Mouse (Mus musculus): ENCODE measurements around the gene Kcnk1. TPM values are rescaled to one million over a fixed set of nuclear protein-coding genes. Genes with fewer than 3 reads are reported as not detected.

Gene Kcnk1
- total RNA-seq, 1 experiment from 2014 or later = not detected

DNA sequence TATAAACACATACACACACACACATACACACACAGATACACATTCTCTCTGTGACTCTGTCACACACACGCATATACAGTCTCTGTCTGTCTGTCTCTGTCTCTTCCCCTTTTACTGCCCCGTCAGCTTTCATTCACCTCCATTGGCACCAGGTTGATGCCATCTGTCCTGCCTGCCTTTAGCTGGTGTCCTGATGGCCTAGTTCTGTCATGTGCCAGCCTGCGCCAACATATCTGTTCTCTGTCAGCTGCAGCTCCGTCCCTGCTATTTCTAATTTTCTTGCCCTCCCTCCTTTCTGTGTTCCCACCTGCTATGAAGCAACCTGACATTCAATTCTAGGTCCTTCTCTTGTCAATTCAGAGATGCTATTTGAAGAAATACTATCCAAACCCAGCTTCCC, 40.1 kb downstream of the Kcnk1 start:
- ATAC-seq (replicated peaks; ENCODE audit: low read depth, poor library complexity, severe bottlenecking) = no peak

DNA sequence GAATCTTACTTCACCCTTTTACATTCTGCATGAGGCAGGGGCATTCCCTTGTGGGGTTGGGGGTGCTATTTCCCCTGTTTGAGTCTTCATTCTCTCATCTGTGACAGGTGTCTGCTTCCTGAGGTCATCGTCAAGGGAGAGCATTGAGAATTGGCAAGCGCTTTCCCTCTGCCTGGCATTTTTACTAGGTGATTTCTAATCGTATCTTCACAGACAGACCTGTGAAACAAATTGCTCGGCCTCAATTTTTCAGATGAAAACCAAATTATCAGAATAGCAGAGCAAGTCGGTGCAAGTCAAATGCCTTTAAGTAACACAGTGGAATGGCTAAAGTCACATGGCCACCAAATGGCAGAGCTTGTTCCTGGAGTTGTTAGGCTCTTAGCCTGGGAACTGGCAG, 41.4 kb downstream of the Kcnk1 start:
- ATAC-seq (replicated peaks; ENCODE audit: low read depth, poor library complexity, severe bottlenecking) = no peak

DNA sequence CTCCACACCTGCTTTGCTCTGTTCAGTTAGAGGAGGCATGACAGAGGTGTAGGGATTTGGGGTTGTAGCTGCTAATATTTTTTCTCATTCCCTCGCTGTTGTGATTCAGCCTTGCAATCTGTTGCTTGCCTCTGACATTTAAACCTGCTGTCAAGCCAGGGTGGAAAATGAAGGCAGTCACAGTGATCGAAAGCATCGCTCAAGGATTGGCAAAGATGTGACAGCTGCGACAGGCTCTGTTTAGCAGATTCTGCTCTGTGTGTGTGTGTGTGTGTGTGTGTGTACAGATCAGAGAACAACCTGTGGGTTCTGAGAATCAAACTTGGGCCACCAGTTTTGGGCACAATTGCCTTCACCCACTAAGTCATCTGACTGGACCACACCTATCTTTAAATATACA, 50.8 kb downstream of the Kcnk1 start:
- ATAC-seq (replicated peaks; ENCODE audit: low read depth, poor library complexity, severe bottlenecking) = no peak

DNA sequence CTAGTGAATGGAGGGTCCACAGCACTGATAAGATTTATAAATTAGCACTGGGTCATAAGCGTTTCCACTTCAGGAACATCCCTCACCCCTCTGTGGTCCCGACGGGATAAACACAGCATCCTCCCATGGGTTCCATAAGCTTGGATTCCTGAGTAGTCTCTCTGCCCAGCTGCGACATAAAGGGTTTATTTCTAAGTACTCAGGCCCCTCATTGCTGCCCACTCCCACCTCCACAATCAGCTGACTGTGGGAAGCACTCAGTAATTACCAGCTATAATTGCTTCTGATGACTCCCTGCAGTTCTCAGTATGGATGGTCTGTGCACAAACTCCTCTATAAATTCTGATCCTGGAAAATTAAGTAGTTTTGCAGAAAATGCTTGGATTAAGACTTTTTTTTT, 58.9 kb downstream of the Kcnk1 start:
- ATAC-seq (replicated peaks; ENCODE audit: low read depth, poor library complexity, severe bottlenecking) = no peak

DNA sequence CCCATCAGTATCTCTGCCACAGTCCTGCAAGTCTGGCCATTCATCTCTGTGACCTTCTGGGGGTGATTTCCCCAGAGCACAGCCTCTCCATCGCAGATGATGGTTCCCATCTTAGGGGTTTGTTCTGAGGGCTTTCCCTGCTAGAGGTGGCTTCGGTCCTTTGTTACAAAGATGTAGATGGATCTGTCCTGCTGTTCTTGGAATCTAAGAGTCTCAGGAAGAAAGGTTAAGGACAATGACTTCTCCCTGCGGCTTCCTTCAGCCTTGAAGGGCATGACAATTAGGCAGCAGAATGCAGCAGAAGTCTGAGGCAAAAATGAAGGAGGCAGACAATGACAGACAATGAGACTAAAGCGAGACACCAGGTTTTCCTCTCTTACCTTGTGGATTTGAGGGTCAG, 63.9 kb downstream of the Kcnk1 start:
- no peak for ATAC-seq (replicated peaks; ENCODE audit: low read depth, poor library complexity, severe bottlenecking)

DNA sequence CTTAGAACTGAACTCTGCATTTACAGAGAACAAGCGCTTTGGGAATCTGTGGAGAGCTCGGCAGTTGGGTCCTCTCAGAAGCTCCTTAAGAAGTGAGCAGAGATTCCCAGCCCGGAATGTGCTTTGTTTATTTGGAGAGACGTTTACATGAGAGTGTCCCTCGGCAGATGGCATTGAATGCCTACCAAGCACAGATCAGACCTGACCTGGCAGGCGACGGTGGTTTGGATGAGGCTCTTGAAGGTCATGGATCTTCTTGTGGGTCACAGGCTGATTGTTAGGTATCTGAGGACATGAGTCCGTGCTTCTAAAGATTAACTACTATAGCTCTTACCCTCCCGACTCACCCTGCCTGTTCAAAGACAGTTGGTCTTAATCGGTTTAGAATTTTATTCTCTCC, 67.9 kb downstream of the Kcnk1 start:
- no peak for ATAC-seq (replicated peaks; ENCODE audit: low read depth, poor library complexity, severe bottlenecking)

DNA sequence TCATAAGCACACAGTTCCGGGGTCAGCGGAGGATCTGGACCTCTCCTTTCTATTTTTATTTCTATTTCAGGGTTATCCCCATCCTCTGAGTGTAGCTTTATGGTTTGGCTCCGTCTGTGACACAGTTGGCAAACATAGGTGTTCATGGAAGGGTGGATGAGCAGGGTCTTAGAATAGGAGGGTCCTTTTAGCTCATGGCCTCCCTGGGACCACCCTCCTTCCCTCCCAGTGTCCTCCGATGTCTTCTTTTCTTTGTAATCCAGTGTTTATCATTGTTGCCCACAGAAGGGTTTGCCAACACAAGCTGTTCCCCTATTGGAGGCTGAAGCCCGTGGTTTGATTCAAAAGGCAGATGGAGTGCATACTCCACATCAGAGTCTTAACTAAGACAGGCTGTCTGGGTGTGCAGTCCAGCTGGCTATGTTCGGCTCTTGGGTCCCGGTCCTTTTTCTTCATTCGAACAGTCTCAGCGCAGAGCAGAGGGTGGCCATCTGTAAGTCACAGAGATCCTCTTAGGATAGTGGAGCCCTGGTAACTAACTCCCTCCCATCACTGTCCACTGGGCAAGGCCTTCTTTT, 69.0 kb downstream of the Kcnk1 start:
- no peak for ATAC-seq (replicated peaks; ENCODE audit: low read depth, poor library complexity, severe bottlenecking)

DNA sequence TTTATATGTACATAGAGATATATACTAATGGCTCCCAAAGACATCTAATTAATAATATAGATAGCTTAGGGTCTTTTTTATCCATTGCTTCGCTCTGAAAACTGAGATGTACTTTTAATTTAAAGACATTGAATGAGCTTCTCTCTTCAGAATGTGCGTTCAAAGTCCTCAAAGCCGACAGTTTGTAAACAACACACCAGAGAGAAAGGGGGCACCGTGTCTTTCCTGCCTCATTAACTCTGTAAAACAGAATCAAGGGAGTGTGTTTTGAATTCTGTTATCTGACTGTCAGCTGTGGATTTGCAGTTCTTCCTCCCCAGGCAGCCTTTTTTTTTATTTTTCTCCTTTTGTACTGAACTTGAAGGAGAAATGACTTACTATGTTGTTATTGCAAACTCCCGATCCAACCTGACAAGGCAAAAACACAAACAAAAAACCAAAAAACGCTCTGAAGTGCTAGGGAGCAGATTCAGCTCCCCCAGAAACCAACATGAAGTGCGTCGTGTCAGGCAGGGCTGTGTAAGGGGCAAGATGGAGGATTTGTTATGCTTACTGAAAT, 69.7 kb downstream of the Kcnk1 start:
- no peak for ATAC-seq (replicated peaks; ENCODE audit: low read depth, poor library complexity, severe bottlenecking)

DNA sequence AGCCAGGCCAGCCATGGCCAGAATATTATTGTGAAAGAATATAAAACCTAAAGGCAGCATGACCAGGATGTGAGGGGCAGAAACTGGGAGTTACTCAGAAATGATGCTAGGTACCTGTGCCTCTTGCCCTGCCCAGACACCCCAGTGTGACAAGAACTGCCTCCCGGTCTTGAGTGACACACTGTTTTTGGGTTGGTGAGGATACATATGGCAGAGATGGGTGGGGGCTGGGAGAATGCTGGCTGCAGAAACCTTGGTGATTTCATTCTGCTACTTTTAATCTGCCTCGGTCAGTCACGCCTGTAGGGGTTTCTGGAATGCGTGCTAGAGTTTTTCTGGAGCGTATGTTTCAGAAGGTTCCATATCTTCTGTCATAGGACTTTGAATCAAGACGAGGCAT, 72.3 kb downstream of the Kcnk1 start:
- ATAC-seq (replicated peaks; ENCODE audit: low read depth, poor library complexity, severe bottlenecking) = no peak

DNA sequence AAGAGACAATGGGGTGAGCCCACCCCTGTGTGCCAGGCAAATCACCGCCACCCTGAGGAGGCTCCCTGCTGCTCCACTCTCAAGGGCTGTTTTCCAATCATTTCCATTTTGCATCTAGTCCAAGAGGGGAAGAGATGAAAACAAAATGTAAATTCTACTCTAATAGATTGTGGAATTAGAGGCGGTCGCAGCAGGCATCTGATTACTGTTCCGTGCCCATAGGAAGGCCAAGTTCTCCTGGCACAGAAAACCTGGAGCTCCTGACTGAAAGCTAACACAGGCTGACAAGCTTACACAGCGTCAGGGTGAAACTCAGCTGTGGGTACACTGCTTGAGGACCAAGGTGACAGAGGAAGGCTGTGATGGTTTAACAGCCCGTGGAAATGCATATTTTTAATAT, 73.2 kb downstream of the Kcnk1 start:
- ATAC-seq (replicated peaks; ENCODE audit: low read depth, poor library complexity, severe bottlenecking) = no peak

DNA sequence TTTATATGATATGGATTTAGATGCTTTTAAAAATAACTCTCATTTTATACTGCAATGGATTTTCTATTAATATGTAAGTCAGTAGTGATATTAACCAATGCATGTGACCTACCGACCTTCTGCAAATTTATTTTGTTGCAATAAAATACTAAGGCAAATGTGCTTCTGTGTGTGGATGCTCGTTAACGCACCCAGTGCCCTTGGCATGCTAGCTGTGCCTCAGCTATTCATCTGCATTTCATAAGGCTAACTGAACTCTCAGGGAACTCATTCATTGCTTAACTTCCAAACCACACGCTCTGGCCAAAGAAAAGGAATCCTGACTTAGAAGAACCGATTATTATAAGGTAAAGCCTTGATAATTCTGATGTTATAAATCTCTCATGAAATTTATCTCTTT, 77.7 kb downstream of the Kcnk1 start:
- ATAC-seq (replicated peaks; ENCODE audit: low read depth, poor library complexity, severe bottlenecking) = no peak

DNA sequence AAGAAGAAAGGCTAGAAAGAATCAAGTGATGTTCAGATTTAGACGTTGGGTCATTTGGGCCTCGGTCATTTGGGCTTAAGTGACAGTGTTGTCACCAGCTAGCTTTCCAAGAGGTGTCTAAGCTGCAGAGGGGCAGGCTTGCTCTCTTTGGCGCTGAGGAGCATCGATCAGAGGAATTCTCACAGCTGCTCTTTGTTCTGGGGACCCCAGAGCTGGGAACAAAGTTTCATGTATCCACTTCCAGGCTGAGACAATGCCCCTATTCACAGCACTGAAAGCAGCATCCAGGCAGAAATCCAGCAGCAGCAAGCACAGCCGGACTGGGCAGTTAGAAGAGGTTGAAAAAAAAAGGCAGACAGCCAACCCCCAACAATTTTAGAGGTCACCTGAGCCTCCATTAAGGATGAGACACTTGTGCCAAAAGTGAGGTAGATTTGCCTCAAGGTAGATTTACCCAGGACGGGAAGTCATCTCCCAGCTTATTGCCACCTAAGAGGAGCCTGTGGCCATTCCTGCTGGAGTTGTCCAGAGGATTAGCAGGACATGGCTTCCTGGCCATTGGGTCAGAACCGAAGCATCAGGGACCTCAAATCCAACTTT, 78.3 kb downstream of the Kcnk1 start:
- no peak for ATAC-seq (replicated peaks; ENCODE audit: low read depth, poor library complexity, severe bottlenecking)

DNA sequence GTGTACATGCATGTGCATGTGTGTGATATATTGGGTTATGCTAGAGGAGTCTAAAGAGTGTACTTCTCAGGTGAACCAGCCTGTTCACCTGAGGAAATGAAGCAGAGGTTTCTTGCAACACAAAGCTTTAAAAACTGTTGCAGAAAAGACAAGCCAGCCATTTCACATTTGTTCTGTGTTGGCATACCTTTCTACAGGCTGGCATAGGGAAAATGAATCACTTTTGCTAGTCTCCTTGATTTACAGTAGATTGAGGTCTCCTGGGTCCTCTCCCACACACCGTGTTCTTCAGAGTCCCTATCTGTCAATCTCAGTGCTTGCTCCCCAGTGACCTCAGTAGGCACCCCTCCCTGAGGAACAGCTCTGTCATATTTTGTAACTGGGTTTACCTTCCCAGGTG, 79.1 kb downstream of the Kcnk1 start:
- no peak for ATAC-seq (replicated peaks; ENCODE audit: low read depth, poor library complexity, severe bottlenecking)

DNA sequence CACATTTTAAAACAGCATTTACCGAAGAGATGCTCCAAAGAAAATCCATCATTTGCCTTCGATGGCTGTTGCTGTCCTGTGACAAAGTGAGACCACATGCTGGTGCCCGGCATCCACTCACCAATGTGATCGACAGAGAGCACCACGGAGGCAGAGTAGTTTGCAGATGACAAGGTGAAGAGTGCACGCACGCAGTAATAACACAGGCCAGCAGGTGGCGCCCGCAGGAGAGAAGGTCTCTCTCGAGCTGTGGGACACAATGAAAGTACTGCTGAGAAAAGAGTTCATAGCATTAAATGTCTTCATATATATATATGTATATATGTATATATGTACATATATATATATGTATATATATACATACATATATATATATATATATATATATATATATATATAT, 80.4 kb downstream of the Kcnk1 start:
- peak; percentile 94 for ATAC-seq (replicated peaks; ENCODE audit: low read depth, poor library complexity, severe bottlenecking)

Other genes with a start within 250 kb of the Kcnk1 start
- gene Pcnx2, start 96.9 kb upstream of the Kcnk1 start, total RNA-seq (2017) = 0.15 TPM in 1 of 2 replicates, not detected in the other
- not detected in 2 replicates for gene Map3k21, start 84.7 kb upstream of the Kcnk1 start, total RNA-seq (2017)

Measured in common myeloid progenitor, adult 5-6 weeks (primary cell).